Mouse (Mus musculus): ENCODE measurements around the gene Sirpb1c. TPM values are rescaled to one million over a fixed set of nuclear protein-coding genes. Genes with fewer than 3 reads are reported as not detected.
"Not testable (repeated sequence)": the region's sequence is repeated elsewhere in the genome, so short reads cannot be mapped to it uniquely, and the experiment has no call there.

The Sirpb1c gene
- under 1 TPM; 0.31 to 0.86 TPM for total RNA-seq (2021)
- long read RNA-seq, experiment 1: 0 reads
- long read RNA-seq, experiment 2: 0 reads

DNA sequence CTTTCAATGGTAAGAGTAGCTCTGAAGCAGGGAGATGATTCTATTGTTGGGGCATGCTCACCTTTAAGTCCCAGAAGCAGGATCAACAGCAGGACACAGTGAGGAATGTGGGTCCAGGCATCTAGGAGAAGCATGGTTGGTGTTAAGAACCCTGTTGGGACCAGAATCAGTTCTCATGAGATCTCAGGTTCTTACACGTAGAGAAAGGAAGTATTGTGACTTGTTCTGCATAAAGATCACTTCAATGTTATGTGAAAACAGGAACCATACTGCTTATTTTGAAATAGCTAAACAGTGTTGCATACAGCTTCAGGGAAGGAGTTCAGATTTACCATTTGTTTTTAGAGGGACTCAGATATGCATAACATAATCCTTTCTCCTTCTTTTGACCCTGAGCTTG, at the start of gene Sirpb1c:
Gene Sirpb1c (minus strand): TSS at position 249 of the 400 bp plus-strand sequence.
- DNase-seq (ENCODE audit: low spot score in 2 of 2): not testable (repeated sequence)

DNA sequence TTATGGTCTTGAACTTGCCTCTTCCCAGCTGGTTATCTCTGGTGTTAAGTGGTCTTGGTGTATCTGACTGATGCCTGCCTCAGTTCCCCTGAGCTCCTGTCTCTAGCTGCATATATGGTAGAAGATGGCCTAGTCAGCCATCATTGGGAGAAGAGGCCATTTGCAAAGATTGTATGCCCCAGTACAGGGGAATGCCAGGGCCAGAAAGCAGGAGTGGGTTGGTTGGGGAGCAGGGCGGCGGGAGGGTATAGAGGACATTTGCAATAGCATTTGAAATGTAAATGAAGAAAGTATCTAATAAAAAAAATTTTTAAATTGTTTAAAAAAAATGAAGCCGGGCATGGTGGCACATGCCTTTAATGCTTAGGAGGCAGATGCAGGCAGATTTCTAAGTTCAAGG, 38.1 kb upstream of the Sirpb1c start:
- no peak for DNase-seq (ENCODE audit: low spot score in 2 of 2)

DNA sequence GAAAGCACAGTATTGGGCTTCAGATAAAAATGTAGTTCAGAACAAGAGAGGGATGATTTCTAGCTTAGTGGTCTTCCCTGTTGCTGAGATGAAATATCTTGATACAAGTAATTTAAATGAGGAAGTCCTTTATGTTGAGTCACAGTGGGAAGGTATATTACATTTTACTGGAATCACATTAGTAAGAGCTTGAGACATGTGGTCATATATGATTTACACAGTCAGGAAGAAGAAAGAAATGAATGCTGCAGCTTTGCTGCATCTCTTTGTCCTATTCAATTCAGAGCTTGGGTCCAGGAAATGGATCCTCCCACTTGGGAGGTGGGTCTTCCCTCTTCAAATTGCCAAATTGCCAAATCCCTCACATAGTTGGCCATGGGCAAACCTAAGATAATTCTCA, 7.4 kb upstream of the Sirpb1c start:
- DNase-seq (ENCODE audit: low spot score in 2 of 2): not testable (repeated sequence)

DNA sequence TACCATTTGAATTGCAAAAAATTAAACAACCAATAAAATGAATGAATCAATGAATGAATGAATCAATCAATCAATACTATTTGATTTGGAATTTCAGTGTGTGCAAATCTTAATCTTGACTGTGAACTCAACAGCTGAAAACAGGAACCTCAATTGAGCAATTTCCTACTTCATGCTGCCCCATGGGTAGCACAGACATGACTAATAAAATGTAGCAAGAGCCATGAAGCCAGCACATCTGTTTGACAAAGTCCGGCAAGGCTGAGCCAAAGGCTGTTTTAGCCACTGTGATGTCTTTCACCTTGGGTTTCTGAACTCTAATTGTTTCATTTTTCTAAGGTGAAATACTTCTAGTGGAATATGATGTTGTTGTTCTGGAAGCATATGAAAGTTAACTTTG, 1.6 kb upstream of the Sirpb1c start:
- DNase-seq (ENCODE audit: low spot score in 2 of 2): no peak

DNA sequence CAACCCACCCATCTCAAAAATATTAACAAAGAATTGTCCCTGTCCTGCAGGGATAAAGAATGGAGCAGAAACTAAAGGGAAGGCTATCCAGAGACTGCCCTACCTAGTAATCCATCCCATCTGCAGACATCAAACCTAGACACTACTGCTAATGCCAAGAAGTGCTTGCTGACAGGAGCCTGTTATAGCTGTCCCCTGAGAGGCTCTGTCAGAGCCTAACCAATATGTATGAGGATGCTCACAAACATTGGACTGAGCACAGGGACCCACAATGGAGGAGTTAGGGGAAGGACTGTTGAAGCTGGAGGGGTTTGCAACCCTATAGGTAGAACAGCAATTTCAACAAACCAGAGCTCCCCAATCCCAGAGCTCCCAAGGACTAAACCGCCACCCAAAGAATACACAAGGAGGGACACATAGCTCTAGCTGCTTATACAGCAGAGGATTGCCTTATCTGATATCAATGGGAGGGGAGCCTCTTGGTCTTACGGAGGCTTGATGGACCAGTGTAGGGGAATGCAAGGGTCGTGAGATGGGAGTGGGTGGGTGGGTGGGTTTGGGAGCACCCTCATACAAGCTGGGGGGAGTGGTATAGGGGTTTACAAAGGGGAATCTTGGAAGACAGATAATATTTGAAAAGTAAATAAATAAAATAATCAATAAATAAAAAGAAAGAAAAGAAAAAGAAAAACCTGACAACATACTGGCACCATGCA, 838 bp downstream of the Sirpb1c start:
- DNase-seq (ENCODE audit: low spot score in 2 of 2): no peak

DNA sequence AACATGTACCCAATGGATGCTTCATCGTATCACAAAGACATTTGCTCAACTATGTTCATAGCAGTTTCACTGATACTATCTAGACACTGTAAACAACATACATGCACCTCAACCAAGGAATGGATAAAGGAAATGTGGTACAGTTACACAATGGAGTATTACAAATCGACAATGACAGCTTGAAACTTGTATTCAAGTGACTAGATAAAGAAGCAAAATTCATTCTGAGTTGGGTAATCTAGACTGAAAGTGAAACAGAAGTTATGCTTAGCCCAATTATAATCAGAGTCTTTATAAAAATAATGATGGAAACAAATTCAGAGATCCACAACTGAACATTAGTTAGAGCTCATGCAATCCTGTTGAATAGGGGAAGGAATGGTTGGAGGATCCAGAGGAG, 74.7 kb downstream of the Sirpb1c start:
- DNase-seq (ENCODE audit: low spot score in 2 of 2): not testable (repeated sequence)

Other genes with a start within 250 kb of the Sirpb1c start
- not detected for gene Gm5150, start 157.9 kb upstream of the Sirpb1c start, total RNA-seq (2021)